In the genomic region with DNA sequence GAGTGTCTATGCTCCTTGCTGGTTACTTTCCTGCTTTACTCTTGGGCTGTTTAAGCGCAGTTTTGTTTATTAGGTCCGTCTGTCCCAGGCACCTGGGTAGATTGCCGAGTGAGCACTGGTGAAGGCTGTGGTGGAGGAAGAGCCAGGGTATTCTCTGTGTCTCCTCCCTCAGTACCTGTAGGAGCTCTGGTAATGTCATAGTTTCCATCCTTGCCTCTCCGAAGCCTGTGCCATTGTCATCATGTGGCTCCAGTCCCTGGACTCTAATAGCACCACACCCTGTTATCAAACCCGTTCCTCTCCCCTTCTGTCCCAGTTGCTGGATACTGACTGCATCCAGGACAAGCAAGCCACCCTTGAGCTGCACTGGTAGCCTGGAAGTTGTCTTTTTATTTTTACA, we compare ENCODE assay signal across 22 mouse cellular contexts.
"Had no signal": no experiment of that assay in that cellular context is flagged by ENCODE, and none has a peak within 500 bp of the region (broad histone marks: within the 10 kb centered on the region; RNA-seq: fewer than 3 reads in every experiment).

No protein-coding gene starts in this region.

- H3K27me3 ChIP-seq: hindbrain, embryonic 12.5 days; intestine, embryonic 15.5 days; liver, embryonic 13.5 days; liver, embryonic 15.5 days had no signal

- H3K9me3 ChIP-seq: heart, embryonic 10.5 days; hindbrain, embryonic 10.5 days; hindbrain, embryonic 12.5 days; intestine, embryonic 15.5 days; liver, embryonic 13.5 days; liver, embryonic 15.5 days had no signal

- H3K4me1 ChIP-seq: intestine, embryonic 15.5 days; liver, embryonic 13.5 days; liver, embryonic 15.5 days had no signal

- DNase-seq: gastrocnemius, postnatal 25 days; heart, postnatal 10 days; heart, postnatal 4 days; kidney, adult 18-20 months; kidney, adult 8-10 months; kidney, postnatal 10 days; kidney, postnatal 25 days; kidney, postnatal 4 days; liver; liver, embryonic 13.5 days had no signal

- ATAC-seq: hindbrain, embryonic 16.5 days; inflammation-experienced regulatory T-cells, adult 6 months; intestine, embryonic 15.5 days; intestine, postnatal 0 days had no signal

- H3K4me2 ChIP-seq: hindbrain, embryonic 12.5 days; hindbrain, embryonic 14.5 days; intestine, embryonic 15.5 days; liver, embryonic 11.5 days; liver, embryonic 13.5 days; liver, embryonic 15.5 days had no signal

- H3K4me3 ChIP-seq: heart, embryonic 10.5 days; hindbrain, embryonic 10.5 days; hindbrain, embryonic 12.5 days; intestine, embryonic 15.5 days; layer of hippocampus, adult 2 months; left cerebral cortex, adult 2 months; liver, embryonic 13.5 days; liver, embryonic 15.5 days had no signal

- H3K9ac ChIP-seq: hindbrain, embryonic 12.5 days; hindbrain, embryonic 14.5 days; intestine, embryonic 15.5 days; liver, embryonic 13.5 days; liver, embryonic 15.5 days had no signal

- H3K36me3 ChIP-seq: heart, embryonic 10.5 days; hindbrain, embryonic 10.5 days; hindbrain, embryonic 12.5 days; intestine, embryonic 15.5 days; liver, embryonic 13.5 days; liver, embryonic 15.5 days had no signal

- H3K27ac ChIP-seq: heart, embryonic 10.5 days; hindbrain, embryonic 10.5 days; hindbrain, embryonic 12.5 days; hindbrain, embryonic 14.5 days; intestine, embryonic 15.5 days; layer of hippocampus, adult 2 months; left cerebral cortex, adult 2 months; liver, embryonic 13.5 days; liver, embryonic 15.5 days had no signal
